Mouse (Mus musculus): ENCODE measurements around the gene Bag2.

DNA sequence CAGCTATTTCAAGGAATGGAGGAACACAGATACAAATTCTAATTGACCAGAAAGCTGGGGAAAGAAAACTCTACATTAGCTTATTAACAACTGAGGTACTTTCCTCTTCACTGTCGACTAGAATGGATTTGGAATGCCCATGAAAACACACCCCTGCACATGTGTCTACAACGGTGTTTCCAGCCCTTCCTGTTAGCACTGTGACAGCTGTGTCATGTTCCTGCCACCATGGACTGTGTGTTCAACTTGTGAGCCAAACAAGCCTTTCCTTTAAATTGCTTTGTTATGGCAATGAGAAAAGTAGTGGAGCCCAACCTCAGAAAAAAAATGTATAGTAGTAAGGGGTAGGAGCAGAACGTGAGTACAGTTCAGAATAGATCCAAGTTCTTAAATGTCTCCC, 30.9 kb upstream of the Bag2 start:
- TF ChIP-seq POLR2A (IDR thresholded peaks at IDR 0.05; ENCODE audit: low read depth, low read length) (no peak), CTCF (conservative IDR thresholded peaks at IDR 0.05; ENCODE audit: insufficient read depth, insufficient read length, low read depth, low read length) (no peak)
